Mouse (Mus musculus) lung, adult 2 months (tissue): Measurements from ENCODE around the gene Cxcr4.

Source experiments
- CTCF ChIP-seq: fragments of 200-500 bp; IDR thresholded peaks from 2 replicates; pipeline ENCODE4 v1.5.1; 2011; ENCODE audit warnings: mild to moderate bottlenecking, low read length, control low read depth; ENCODE audit not compliant: insufficient read depth
- POLR2A ChIP-seq: fragments of 200-500 bp; IDR thresholded peaks from 2 replicates; pipeline ENCODE4 v1.6.1; 2011; ENCODE audit warnings: low read depth, mild to moderate bottlenecking, control low read depth, low read length, borderline replicate concordance; ENCODE audit errors: extremely low read depth

DNA sequence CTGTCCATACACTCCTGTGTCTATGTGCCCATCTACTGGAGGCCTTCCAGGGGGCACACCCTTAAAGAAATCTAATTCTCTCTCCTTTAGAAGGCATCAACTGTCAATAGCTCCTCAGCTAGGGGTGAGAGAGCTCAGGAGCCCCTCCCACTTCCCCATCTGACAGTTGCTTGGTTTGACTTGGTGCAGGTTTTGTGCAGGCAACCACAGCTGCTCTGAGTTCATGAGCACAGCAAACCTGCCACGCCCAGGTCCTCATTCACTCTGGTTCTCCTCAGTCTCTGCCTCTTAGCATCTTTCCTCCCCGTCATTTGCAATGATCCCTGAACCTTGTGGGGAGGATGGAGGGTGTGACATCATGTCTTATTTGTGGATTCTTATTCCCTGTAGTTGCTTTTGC, 51.9 kb downstream of the Cxcr4 start:
- TF ChIP-seq CTCF (no peak), POLR2A (no peak)
